Mouse (Mus musculus): Measurements from ENCODE around the gene Plekhn1. TPM values are rescaled to one million over a fixed set of nuclear protein-coding genes. Genes with fewer than 3 reads are reported as not detected.

Plekhn1 gene
- polyA plus RNA-seq, 1 experiment: 86.6 TPM

DNA sequence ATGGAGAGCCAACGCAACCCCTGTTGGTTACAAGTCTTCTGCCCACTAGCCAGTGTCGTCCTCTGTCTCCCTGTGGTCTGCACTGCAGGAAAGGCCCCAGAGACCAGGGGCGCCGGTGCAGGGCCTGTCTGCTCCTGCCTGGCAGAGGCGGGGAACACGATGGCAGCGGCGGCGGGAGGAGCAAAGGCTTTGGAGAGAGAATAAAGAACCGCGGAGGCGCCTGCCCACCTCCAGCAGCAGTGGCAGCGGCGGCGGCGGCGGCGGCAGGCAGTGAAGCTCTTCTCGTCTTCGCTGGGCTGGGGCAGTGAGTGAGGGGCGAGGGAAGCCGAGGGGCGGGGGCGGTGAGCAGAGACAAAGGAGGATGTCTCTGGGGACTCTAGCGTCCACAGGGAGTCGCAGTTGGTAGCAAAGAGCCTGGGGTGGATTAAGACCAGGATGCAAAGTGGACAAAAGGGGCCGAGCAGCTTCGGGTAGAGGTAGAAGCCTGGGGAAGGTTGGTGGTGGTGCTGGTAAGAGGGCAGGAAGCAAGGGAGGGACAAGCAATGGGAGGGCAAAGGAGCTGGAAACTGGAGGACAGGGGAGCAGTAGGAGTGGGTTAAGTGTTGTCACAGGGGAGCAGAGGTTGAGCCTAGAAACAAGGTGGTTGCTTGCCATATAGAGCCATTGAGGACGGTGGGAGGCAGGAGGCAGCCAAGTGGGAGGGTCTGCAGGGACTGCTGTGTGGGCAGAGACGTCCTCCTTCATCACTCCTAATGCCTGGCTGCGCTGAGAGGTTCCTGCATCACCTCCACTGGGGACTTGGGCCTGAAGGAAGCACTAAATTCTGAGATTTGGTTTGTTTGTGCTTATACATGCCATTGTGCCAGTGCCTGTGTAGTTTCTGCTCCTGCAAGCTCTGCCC, 48.5 kb downstream of the Plekhn1 start:
- DNase-seq (ENCODE audit: low spot score): no peak

DNA sequence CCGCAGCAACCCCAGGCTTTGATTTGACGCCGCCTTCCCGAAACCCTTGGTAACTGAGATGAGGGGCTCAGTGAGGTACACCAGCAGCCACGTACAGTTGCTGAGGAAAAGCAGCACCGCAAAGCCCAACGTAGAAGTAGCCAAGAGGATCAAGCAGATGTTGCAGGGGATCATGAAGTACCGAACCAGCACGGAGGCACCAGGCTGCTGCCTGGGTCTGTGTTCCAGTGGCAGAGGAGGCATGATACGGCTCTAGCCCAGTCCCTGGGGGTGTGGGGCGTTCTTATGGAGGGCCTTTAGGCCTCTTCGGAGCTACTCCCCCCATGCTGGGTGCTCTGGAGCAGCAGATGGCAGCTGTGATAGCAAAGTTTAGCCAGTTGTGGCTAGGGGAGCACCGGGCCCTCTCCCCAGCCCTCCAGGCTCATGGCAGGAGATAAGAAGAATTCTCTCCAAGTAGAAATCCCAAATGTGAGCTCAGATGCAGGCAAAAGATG, 49.2 kb downstream of the Plekhn1 start:
- no peak for DNase-seq (ENCODE audit: low spot score)

GRCm38 (mm10) chr4:156184291-156184954, 50.2 kb downstream of the Plekhn1 start:
- no peak for DNase-seq (ENCODE audit: low spot score)

GRCm38 (mm10) chr4:156183747-156184146, 50.9 kb downstream of the Plekhn1 start:
- no peak for DNase-seq (ENCODE audit: low spot score)

- no peak for DNase-seq (ENCODE audit: low spot score)
Observed at GRCm38 (mm10) chr4:156177630-156178029, 57.0 kb downstream of the Plekhn1 start.

DNA sequence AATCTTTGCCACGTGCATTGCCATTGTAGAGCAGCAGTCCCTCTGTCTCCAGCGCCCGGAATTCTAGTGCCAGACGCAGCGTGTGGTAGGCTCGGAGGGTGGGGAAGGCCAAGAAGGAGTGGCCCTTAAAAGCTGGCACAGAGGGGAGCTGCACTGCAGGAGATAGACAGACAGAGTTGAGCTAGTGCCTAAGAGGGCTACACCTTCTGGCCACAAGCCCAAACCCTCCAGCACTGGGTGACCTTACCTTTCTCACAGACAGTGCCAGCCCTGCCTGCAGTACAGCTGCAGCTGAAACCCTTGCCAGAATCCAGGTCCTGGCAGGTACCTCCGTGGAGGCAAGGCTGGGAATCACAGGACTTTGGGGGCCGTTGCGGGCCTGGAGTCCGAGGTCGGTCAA, 62.8 kb downstream of the Plekhn1 start:
- DNase-seq (ENCODE audit: low spot score): peak; percentile 14

Other genes starting within 250 kb of the Plekhn1 start
- 5.3 and 6.1 TPM in 2 replicates for gene B3galt6, start 242.2 kb downstream of the Plekhn1 start, polyA plus RNA-seq (2012; rRNA removed)
- gene Sdf4, start 242.0 kb downstream of the Plekhn1 start, polyA plus RNA-seq (2012; rRNA removed): 75.8 and 106 TPM in 2 replicates
- 3.0 and 3.9 TPM in 2 replicates for gene Tnfrsf4, start 221.0 kb downstream of the Plekhn1 start, polyA plus RNA-seq (2012; rRNA removed)
- gene Tnfrsf18, start 208.7 kb downstream of the Plekhn1 start, polyA plus RNA-seq (2012; rRNA removed): 2.1 and 3.4 TPM in 2 replicates
- gene Ttll10, start 175.4 kb downstream of the Plekhn1 start, polyA plus RNA-seq (2012; rRNA removed): 16.3 and 18.2 TPM in 2 replicates
- 19.0 and 22.4 TPM in 2 replicates for gene 9430015G10Rik, start 124.9 kb downstream of the Plekhn1 start, polyA plus RNA-seq (2012; rRNA removed)
- gene Rnf223, start 104.3 kb downstream of the Plekhn1 start, polyA plus RNA-seq (2012; rRNA removed): 2.7 and 3.5 TPM in 2 replicates
- gene Agrn, start 37.4 kb downstream of the Plekhn1 start, polyA plus RNA-seq (2012; rRNA removed): 124 and 139 TPM in 2 replicates
- 15.0 and 15.6 TPM in 2 replicates for gene Isg15, start 34.0 kb downstream of the Plekhn1 start, polyA plus RNA-seq (2012; rRNA removed)
- 3.0 and 3.1 TPM in 2 replicates for gene AW011738, start 31.6 kb downstream of the Plekhn1 start, polyA plus RNA-seq (2012; rRNA removed)
- 0.10 and 0.18 TPM in 2 replicates for gene Perm1, start 19.0 kb downstream of the Plekhn1 start, polyA plus RNA-seq (2012; rRNA removed)
- 57.9 and 67.2 TPM in 2 replicates for gene Noc2l, start 1.2 kb upstream of the Plekhn1 start, polyA plus RNA-seq (2012; rRNA removed)
- 0.21 and 0.22 TPM in 2 replicates for gene Samd11, start 20.8 kb upstream of the Plekhn1 start, polyA plus RNA-seq (2012; rRNA removed)
- not detected in 2 replicates for gene Vmn2r-ps159, start 96.2 kb upstream of the Plekhn1 start, polyA plus RNA-seq (2012; rRNA removed)

Measured in urinary bladder, adult 2 months (tissue).